Mouse (Mus musculus) ovary, postnatal 14 days (tissue): ENCODE results near the gene Arxes2.

Experiments used
- DNase-seq: peaks from one replicate; pipeline ENCODE4 v3.0.0; 2022; ENCODE audit warnings: low spot score

The Arxes2 gene

GRCm38 (mm10) chrX:136032799-136033763 lies 39.5 kb downstream of the Arxes2 start, which contains the start of gene Arxes1:
Gene Arxes1, plus strand, starts transcription at chrX:136033367.
- peak; percentile 4 for DNase-seq

DNA sequence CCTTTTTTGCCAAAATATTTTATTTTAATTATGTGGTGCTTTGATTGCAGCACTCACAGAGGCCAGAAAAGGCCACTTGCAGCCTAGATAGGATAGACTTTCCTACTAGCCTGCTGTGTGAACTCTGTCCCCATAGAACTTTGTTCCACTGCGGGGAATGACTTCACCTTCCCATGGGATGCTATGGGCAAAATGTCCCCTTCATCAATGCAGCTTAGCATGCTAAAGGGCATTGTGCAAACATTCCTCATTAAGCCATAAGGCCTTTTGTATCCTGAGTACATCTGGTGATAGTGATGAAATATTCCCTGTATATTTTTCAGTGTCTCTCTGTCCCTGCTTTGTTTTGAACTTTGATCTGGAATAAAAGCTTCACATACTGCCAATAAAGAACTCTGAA lies 50.1 kb downstream of the Arxes2 start:
- no peak for DNase-seq
